Mouse (Mus musculus) CH12.LX (cell line): ENCODE results near the gene Cd2bp2. TPM values are rescaled to one million over a fixed set of nuclear protein-coding genes. Genes with fewer than 3 reads are reported as not detected.

Experiments used
- DNase-seq: peaks from one replicate; pipeline ENCODE4 v3.0.0-alpha.2; 2013; ENCODE audit errors: extremely low read depth
- H3K27ac ChIP-seq: 2 replicates; pipeline ENCODE4 v1.5.1; 2012; ENCODE audit warnings: low read depth, mild to moderate bottlenecking, control low read depth, moderate library complexity; ENCODE audit not compliant: insufficient read depth
- H3K27me3 ChIP-seq: replicated peaks from 2 replicates; pipeline ENCODE3; 2012; ENCODE audit warnings: inconsistent platforms
- H3K36me3 ChIP-seq, 2 experiments: replicated peaks in 1 of 2; 2 replicates each; pipeline versions ENCODE3 to v1.6.1; 2012; ENCODE audit warnings: inconsistent platforms in 1 of 2, low read length in 1 of 2, mild to moderate bottlenecking in 1 of 2, mixed read lengths in 1 of 2, moderate library complexity in 1 of 2; ENCODE audit not compliant: control insufficient read depth in 1 of 2, insufficient read depth in 1 of 2
- H3K4me1 ChIP-seq, 2 experiments: 2 replicates each; pipeline ENCODE4 v1.6.1; 2012; ENCODE audit warnings: inconsistent platforms in 1 of 2, moderate library complexity in 1 of 2; ENCODE audit not compliant: insufficient read depth in 2 of 2, control insufficient read depth in 1 of 2
- H3K4me2 ChIP-seq: 2 replicates; pipeline ENCODE4 v1.6.1; 2012; ENCODE audit warnings: low read depth, mild to moderate bottlenecking, control low read depth; ENCODE audit not compliant: poor library complexity, insufficient read depth, severe bottlenecking
- H3K4me3 ChIP-seq, 3 experiments: fragments of 150-350 bp in 1 of 3; sonication (generic) in 1 of 3; replicated peaks in 1 of 3; 2 replicates each; pipeline versions ENCODE3 to v1.5.1; 2011 to 2012; ENCODE audit warnings: low read depth in 2 of 3, low read length in 2 of 3, mild to moderate bottlenecking in 2 of 3, moderate library complexity in 2 of 3, control low read depth in 1 of 3, improper control_type of control experiment in 1 of 3, inconsistent platforms in 1 of 3, mixed read lengths in 1 of 3; ENCODE audit not compliant: poor library complexity in 1 of 3
- H3K79me2 ChIP-seq: replicated peaks from 2 replicates; pipeline ENCODE4 v1.6.1; 2012; ENCODE audit warnings: mild to moderate bottlenecking, moderate library complexity; ENCODE audit not compliant: control insufficient read depth, poor library complexity, insufficient read depth, severe bottlenecking; ENCODE audit errors: extremely low read depth
- H3K9ac ChIP-seq: 2 replicates; pipeline ENCODE4 v1.6.1; 2012; ENCODE audit warnings: low read depth, mild to moderate bottlenecking, control low read depth, moderate library complexity; ENCODE audit not compliant: insufficient read depth
- H3K9me3 ChIP-seq: replicated peaks from 2 replicates; pipeline ENCODE3; 2012; ENCODE audit warnings: low read length, inconsistent platforms, mixed read lengths
- BHLHE40 ChIP-seq: IDR thresholded peaks from 2 replicates; pipeline ENCODE4 v1.6.1; 2011; ENCODE audit warnings: mild to moderate bottlenecking, low read depth, low read length, improper control_type of control experiment
- CHD1 ChIP-seq: IDR thresholded peaks from 2 replicates; pipeline ENCODE4 v1.6.1; 2012; ENCODE audit warnings: low read depth, low read length, improper control_type of control experiment, inconsistent platforms
- CTCF ChIP-seq, 2 experiments: IDR thresholded peaks in 1 of 2; conservative IDR thresholded peaks in 1 of 2; 2 replicates each; pipeline ENCODE4 v1.5.1; 2011 to 2012; ENCODE audit warnings: low read depth in 2 of 2, low read length in 2 of 2, improper control_type of control experiment in 1 of 2, inconsistent platforms in 1 of 2, mild to moderate bottlenecking in 1 of 2, moderate library complexity in 1 of 2
- E2F4 ChIP-seq: IDR thresholded peaks from 2 replicates; pipeline ENCODE4 v1.6.1; 2011; ENCODE audit warnings: low read depth, low read length, improper control_type of control experiment; ENCODE audit not compliant: insufficient replicate concordance
- ELF1 ChIP-seq: IDR thresholded peaks from 2 replicates; pipeline ENCODE4 v1.6.1; 2014; ENCODE audit warnings: low read depth, mild to moderate bottlenecking, inconsistent platforms, low read length, improper control_type of control experiment
- IRF4 ChIP-seq: IDR thresholded peaks from 2 replicates; pipeline ENCODE4 v1.6.1; 2014; ENCODE audit warnings: low read depth, mild to moderate bottlenecking, inconsistent platforms, low read length, improper control_type of control experiment
- JUN ChIP-seq: IDR thresholded peaks from 2 replicates; pipeline ENCODE4 v1.6.1; 2011; ENCODE audit warnings: low read depth, mild to moderate bottlenecking, low read length, improper control_type of control experiment, moderate library complexity; ENCODE audit not compliant: insufficient read depth
- JUND ChIP-seq: conservative IDR thresholded peaks from 2 replicates; pipeline ENCODE4 v1.6.1; 2011; ENCODE audit warnings: low read depth, low read length, improper control_type of control experiment
- KAT2A ChIP-seq: IDR thresholded peaks from 2 replicates; pipeline ENCODE4 v1.6.1; 2012; ENCODE audit warnings: low read length, improper control_type of control experiment, inconsistent platforms; ENCODE audit not compliant: insufficient replicate concordance
- MAX ChIP-seq: IDR thresholded peaks from 2 replicates; pipeline ENCODE4 v1.6.1; 2011; ENCODE audit warnings: low read length, improper control_type of control experiment
- MAZ ChIP-seq: IDR thresholded peaks from 2 replicates; pipeline ENCODE4 v1.6.1; 2012; ENCODE audit warnings: low read depth, mild to moderate bottlenecking, inconsistent platforms, low read length, improper control_type of control experiment, moderate library complexity
- MYC ChIP-seq: IDR thresholded peaks from 2 replicates; pipeline ENCODE4 v1.6.1; 2011; ENCODE audit warnings: low read depth, mild to moderate bottlenecking, improper control_type of control experiment, low read length
- NRF1 ChIP-seq: IDR thresholded peaks from 2 replicates; pipeline ENCODE4 v1.6.1; 2014; ENCODE audit warnings: low read depth, mild to moderate bottlenecking, inconsistent platforms, low read length, improper control_type of control experiment, moderate library complexity
- POLR2AphosphoS2 ChIP-seq: IDR thresholded peaks from 2 replicates; pipeline ENCODE4 v1.6.1; 2011; ENCODE audit warnings: low read depth, low read length, improper control_type of control experiment
- RAD21 ChIP-seq: IDR thresholded peaks from 2 replicates; pipeline ENCODE4 v1.6.1; 2011; ENCODE audit warnings: low read depth, mild to moderate bottlenecking, low read length, improper control_type of control experiment, moderate library complexity
- RCOR1 ChIP-seq: conservative IDR thresholded peaks from 2 replicates; pipeline ENCODE4 v1.6.1; 2012; ENCODE audit warnings: low read depth, mild to moderate bottlenecking, inconsistent platforms, low read length, improper control_type of control experiment
- USF1 ChIP-seq: IDR thresholded peaks from 2 replicates; pipeline ENCODE4 v1.6.1; 2014; ENCODE audit warnings: low read depth, mild to moderate bottlenecking, inconsistent platforms, low read length, improper control_type of control experiment
- USF2 ChIP-seq: conservative IDR thresholded peaks from 2 replicates; pipeline ENCODE4 v1.6.1; 2011; ENCODE audit warnings: low read depth, low read length, improper control_type of control experiment
- ZC3H11A ChIP-seq: IDR thresholded peaks from 2 replicates; pipeline ENCODE4 v1.6.1; 2012; ENCODE audit warnings: low read depth, mild to moderate bottlenecking, inconsistent platforms, low read length, improper control_type of control experiment
- ZNF384 ChIP-seq: IDR thresholded peaks from 2 replicates; pipeline ENCODE4 v1.6.1; 2012; ENCODE audit warnings: low read depth, low read length, improper control_type of control experiment, inconsistent platforms
- dilution Hi-C: fragments of 300-500 bp; cut with MboI; formaldehyde crosslinking; loops from 2 replicates; pipeline ENCODE4 v1.14.3; 2020; ENCODE audit warnings: low sequenced_read_pairs; ENCODE audit not compliant: extremely low pct_unique_long_range_greater_than_20kb, extremely low pct_ligation_motif_present
- in situ Hi-C: fragments of 300-500 bp; cut with MboI; formaldehyde crosslinking; loops from 3 replicates; pipeline ENCODE4 v1.14.3; 2019; ENCODE audit warnings: low sequenced_read_pairs, low pct_ligation_motif_present, low pct_unique_long_range_greater_than_20kb, mixed read lengths
- polyA plus RNA-seq: library from polyadenylated mRNA; unstranded; fragments of >175 nt; gene quantifications from 2 replicates; pipeline ENCODE4 v1.2.1, GENCODE M21; 2012; ENCODE audit warnings: low read depth; ENCODE audit not compliant: insufficient read length
- total RNA-seq, 2 experiments: library from RNA; depleted of rRNA; stranded (reverse); fragments of 300-350 nt in 1 of 2; fragments of >200 nt in 1 of 2; gene quantifications; 2 replicates each; pipeline ENCODE4 v1.2.3; 2012 to 2014

Cd2bp2 gene
- total and polyA plus RNA-seq, 3 experiments: 57.4 to 66.8 (median 62.4) TPM

GRCm38 (mm10) chr7:127142214-127142613 is 53.6 kb downstream of the Cd2bp2 start:
- DNase-seq: no peak
- no peaks in the 10 kb centered on the region for H3K36me3 ChIP-seq
- H3K4me2 ChIP-seq: no peak overlapping the region
- no peak overlapping the region for H3K9ac ChIP-seq
- no peaks in the 10 kb centered on the region for H3K79me2 ChIP-seq
- in situ Hi-C loops: no loop called here
- no peaks in the 10 kb centered on the region for H3K27me3 ChIP-seq
- peaks cover 5 to 23% of the 10 kb centered on the region in 2 experiments for H3K4me1 ChIP-seq
- no peak overlapping the region for H3K27ac ChIP-seq
- TF ChIP-seq BHLHE40 (no peak), USF1 (no peak), MAZ (no peak), ZNF384 (no peak), POLR2AphosphoS2 (no peak), JUND (no peak), RCOR1 (no peak), NRF1 (no peak), KAT2A (no peak), ZC3H11A (no peak), CHD1 (no peak), IRF4 (no peak), E2F4 (no peak), ELF1 (no peak), RAD21 (no peak), USF2 (no peak), CTCF (conservative IDR thresholded peaks at IDR 0.05 in 1 of 2, IDR thresholded peaks at IDR 0.05 in 1 of 2; ENCODE audit: low read depth in 2 of 2, low read length in 2 of 2) (no peak), MYC (no peak), MAX (no peak), JUN (no peak)
- H3K9me3 ChIP-seq: no peaks in the 10 kb centered on the region
- H3K4me3 ChIP-seq: no peak overlapping the region
- dilution Hi-C loops: no loop called here

Other genes with a start within 250 kb of the Cd2bp2 start
Only the 20 nearest of the 29 such genes appear.
- gene Pagr1b, start 179.6 kb downstream of the Cd2bp2 start, total RNA-seq (2012; rRNA removed): 0.25 and 0.30 TPM in 2 replicates
- not detected in 2 replicates for gene Pagr1b, start 179.6 kb downstream of the Cd2bp2 start, total RNA-seq (2014; rRNA removed)
- gene Pagr1b, start 179.6 kb downstream of the Cd2bp2 start, polyA plus RNA-seq: 2.8 and 6.6 TPM in 2 replicates
- gene Pagr1a, start 178.7 kb downstream of the Cd2bp2 start, total RNA-seq (2012; rRNA removed): 56.9 and 60.0 TPM in 2 replicates
- gene Pagr1a, start 178.7 kb downstream of the Cd2bp2 start, total RNA-seq (2014; rRNA removed): 12.0 and 24.9 TPM in 2 replicates
- 69.4 and 71.3 TPM in 2 replicates for gene Pagr1a, start 178.7 kb downstream of the Cd2bp2 start, polyA plus RNA-seq
- gene Gm42742, start 175.0 kb downstream of the Cd2bp2 start, total RNA-seq (2012; rRNA removed): 13.2 and 16.0 TPM in 2 replicates
- gene Gm42742, start 175.0 kb downstream of the Cd2bp2 start, total RNA-seq (2014; rRNA removed): 37.1 and 45.1 TPM in 2 replicates
- gene Gm42742, start 175.0 kb downstream of the Cd2bp2 start, polyA plus RNA-seq: 6.1 and 14.9 TPM in 2 replicates
- not detected in 2 replicates for gene Prrt2, start 174.8 kb downstream of the Cd2bp2 start, total RNA-seq (2012; rRNA removed)
- 0.09 TPM in 1 of 2 replicates, not detected in the other for gene Prrt2, start 174.8 kb downstream of the Cd2bp2 start, total RNA-seq (2014; rRNA removed)
- gene Prrt2, start 174.8 kb downstream of the Cd2bp2 start, polyA plus RNA-seq: 1.2 TPM in 2 replicates
- gene Maz, start 169.0 kb downstream of the Cd2bp2 start, total RNA-seq (2012; rRNA removed): 87.0 and 112 TPM in 2 replicates
- gene Maz, start 169.0 kb downstream of the Cd2bp2 start, total RNA-seq (2014; rRNA removed): 84.5 and 91.2 TPM in 2 replicates
- 219 and 241 TPM in 2 replicates for gene Maz, start 169.0 kb downstream of the Cd2bp2 start, polyA plus RNA-seq
- 54.2 and 63.9 TPM in 2 replicates for gene Kif22, start 153.6 kb downstream of the Cd2bp2 start, total RNA-seq (2012; rRNA removed)
- gene Kif22, start 153.6 kb downstream of the Cd2bp2 start, total RNA-seq (2014; rRNA removed): 58.1 and 65.0 TPM in 2 replicates
- 81.4 and 86.2 TPM in 2 replicates for gene Kif22, start 153.6 kb downstream of the Cd2bp2 start, polyA plus RNA-seq
- not detected in 2 replicates for gene Zg16, start 108.7 kb downstream of the Cd2bp2 start, total RNA-seq (2012; rRNA removed)
- gene Zg16, start 108.7 kb downstream of the Cd2bp2 start, total RNA-seq (2014; rRNA removed): not detected in 2 replicates
- not detected in 2 replicates for gene Zg16, start 108.7 kb downstream of the Cd2bp2 start, polyA plus RNA-seq
- gene AI467606, start 104.7 kb downstream of the Cd2bp2 start, total RNA-seq (2012; rRNA removed): 15.7 and 19.0 TPM in 2 replicates
- 18.6 and 26.4 TPM in 2 replicates for gene AI467606, start 104.7 kb downstream of the Cd2bp2 start, total RNA-seq (2014; rRNA removed)
- 18.3 and 20.5 TPM in 2 replicates for gene AI467606, start 104.7 kb downstream of the Cd2bp2 start, polyA plus RNA-seq
- gene Qprt, start 73.8 kb downstream of the Cd2bp2 start, total RNA-seq (2012; rRNA removed): 0.21 and 0.30 TPM in 2 replicates
- gene Qprt, start 73.8 kb downstream of the Cd2bp2 start, total RNA-seq (2014; rRNA removed): 0.15 TPM in 1 of 2 replicates, not detected in the other
- gene Qprt, start 73.8 kb downstream of the Cd2bp2 start, polyA plus RNA-seq: 0.14 TPM in 1 of 2 replicates, not detected in the other
- 14.4 and 16.3 TPM in 2 replicates for gene Spn, start 58.2 kb downstream of the Cd2bp2 start, total RNA-seq (2012; rRNA removed)
- 2.4 and 2.6 TPM in 2 replicates for gene Spn, start 58.2 kb downstream of the Cd2bp2 start, total RNA-seq (2014; rRNA removed)
- 3.3 and 3.6 TPM in 2 replicates for gene Spn, start 58.2 kb downstream of the Cd2bp2 start, polyA plus RNA-seq
- 25.9 and 28.0 TPM in 2 replicates for gene Tbc1d10b, start 12.4 kb upstream of the Cd2bp2 start, total RNA-seq (2012; rRNA removed)
- 17.9 and 18.2 TPM in 2 replicates for gene Tbc1d10b, start 12.4 kb upstream of the Cd2bp2 start, total RNA-seq (2014; rRNA removed)
- gene Tbc1d10b, start 12.4 kb upstream of the Cd2bp2 start, polyA plus RNA-seq: 25.6 and 26.6 TPM in 2 replicates
- 3.0 and 4.2 TPM in 2 replicates for gene Mylpf, start 12.8 kb upstream of the Cd2bp2 start, total RNA-seq (2012; rRNA removed)
- 0.49 and 3.2 TPM in 2 replicates for gene Mylpf, start 12.8 kb upstream of the Cd2bp2 start, total RNA-seq (2014; rRNA removed)
- gene Mylpf, start 12.8 kb upstream of the Cd2bp2 start, polyA plus RNA-seq: 4.1 and 5.2 TPM in 2 replicates
- 17.4 and 18.8 TPM in 2 replicates for gene Zfp553, start 37.0 kb upstream of the Cd2bp2 start, total RNA-seq (2012; rRNA removed)
- gene Zfp553, start 37.0 kb upstream of the Cd2bp2 start, total RNA-seq (2014; rRNA removed): 8.6 and 9.8 TPM in 2 replicates
- gene Zfp553, start 37.0 kb upstream of the Cd2bp2 start, polyA plus RNA-seq: 15.0 and 15.2 TPM in 2 replicates
- gene Sept1, start 37.1 kb upstream of the Cd2bp2 start, total RNA-seq (2012; rRNA removed): 73.8 and 92.3 TPM in 2 replicates
- 42.1 and 42.7 TPM in 2 replicates for gene Sept1, start 37.1 kb upstream of the Cd2bp2 start, total RNA-seq (2014; rRNA removed)
- gene Sept1, start 37.1 kb upstream of the Cd2bp2 start, polyA plus RNA-seq: 147 and 171 TPM in 2 replicates
- gene Zfp771, start 48.2 kb upstream of the Cd2bp2 start, total RNA-seq (2012; rRNA removed): 26.5 and 29.8 TPM in 2 replicates
- gene Zfp771, start 48.2 kb upstream of the Cd2bp2 start, total RNA-seq (2014; rRNA removed): 23.9 and 27.0 TPM in 2 replicates
- gene Zfp771, start 48.2 kb upstream of the Cd2bp2 start, polyA plus RNA-seq: 34.7 and 35.5 TPM in 2 replicates
- 296 and 352 TPM in 2 replicates for gene Dctpp1, start 64.7 kb upstream of the Cd2bp2 start, total RNA-seq (2012; rRNA removed)
- 197 and 221 TPM in 2 replicates for gene Dctpp1, start 64.7 kb upstream of the Cd2bp2 start, total RNA-seq (2014; rRNA removed)
- gene Dctpp1, start 64.7 kb upstream of the Cd2bp2 start, polyA plus RNA-seq: 197 and 210 TPM in 2 replicates
- gene Sephs2, start 78.0 kb upstream of the Cd2bp2 start, total RNA-seq (2012; rRNA removed): 209 and 215 TPM in 2 replicates
- gene Sephs2, start 78.0 kb upstream of the Cd2bp2 start, total RNA-seq (2014; rRNA removed): 203 and 223 TPM in 2 replicates
- gene Sephs2, start 78.0 kb upstream of the Cd2bp2 start, polyA plus RNA-seq: 158 and 159 TPM in 2 replicates
- 49.1 and 69.0 TPM in 2 replicates for gene Itgal, start 100.2 kb upstream of the Cd2bp2 start, total RNA-seq (2012; rRNA removed)
- 36.7 and 43.9 TPM in 2 replicates for gene Itgal, start 100.2 kb upstream of the Cd2bp2 start, total RNA-seq (2014; rRNA removed)
- 164 and 177 TPM in 2 replicates for gene Itgal, start 100.2 kb upstream of the Cd2bp2 start, polyA plus RNA-seq
- gene Zfp768, start 149.5 kb upstream of the Cd2bp2 start, total RNA-seq (2012; rRNA removed): 8.5 and 9.9 TPM in 2 replicates
- 4.3 and 5.0 TPM in 2 replicates for gene Zfp768, start 149.5 kb upstream of the Cd2bp2 start, total RNA-seq (2014; rRNA removed)
- gene Zfp768, start 149.5 kb upstream of the Cd2bp2 start, polyA plus RNA-seq: 6.4 and 6.6 TPM in 2 replicates
- 8.2 and 9.7 TPM in 2 replicates for gene Zfp747, start 180.0 kb upstream of the Cd2bp2 start, total RNA-seq (2012; rRNA removed)
- 6.3 and 7.2 TPM in 2 replicates for gene Zfp747, start 180.0 kb upstream of the Cd2bp2 start, total RNA-seq (2014; rRNA removed)
- 7.7 and 8.2 TPM in 2 replicates for gene Zfp747, start 180.0 kb upstream of the Cd2bp2 start, polyA plus RNA-seq